Mouse (Mus musculus): Measurements from ENCODE around the gene Layn. TPM values are rescaled to one million over a fixed set of nuclear protein-coding genes. Genes with fewer than 3 reads are reported as not detected.

Layn gene
- polyA plus RNA-seq, 1 experiment from 2014 or later, result 9.9 TPM

- no peaks in the 10 kb centered on the region for H3K9me3 ChIP-seq (replicated peaks)
- 20% methylated on average over 3 of the region's 3 CpGs for WGBS
- H3K27ac ChIP-seq (ENCODE audit: poor library complexity, severe bottlenecking), result peak overlapping the region; percentile 65
- peak overlapping the region; percentile 43; the same call in 1 of the 2 replicates for H3K9ac ChIP-seq
- peaks cover 25% of the 10 kb centered on the region for H3K4me1 ChIP-seq (replicated peaks)
- peaks cover 9% of the 10 kb centered on the region for H3K36me3 ChIP-seq
- H3K4me3 ChIP-seq, result peak overlapping the region; percentile 60
- H3K27me3 ChIP-seq (replicated peaks), result no peaks in the 10 kb centered on the region
- peak; percentile 51; the same call in 1 of the 2 replicates for ATAC-seq (ENCODE audit: insufficient number of reproducible peaks, low FRiP score)
- H3K4me2 ChIP-seq, result peak overlapping the region; percentile 96
Measured at GRCm38 (mm10) chr9:51075780-51076179, 1.1 kb downstream of the Layn start.

- no peak overlapping the region for H3K9ac ChIP-seq
- H3K36me3 ChIP-seq, result peaks cover 9% of the 10 kb centered on the region
- H3K4me2 ChIP-seq, result no peak overlapping the region
- no peaks in the 10 kb centered on the region for H3K27me3 ChIP-seq (replicated peaks)
- WGBS, result 38% methylated on average over 4 of the region's 4 CpGs
- no peak for ATAC-seq (ENCODE audit: insufficient number of reproducible peaks, low FRiP score)
- H3K9me3 ChIP-seq (replicated peaks), result no peaks in the 10 kb centered on the region
- H3K4me1 ChIP-seq (replicated peaks), result peaks cover 33% of the 10 kb centered on the region
- H3K4me3 ChIP-seq, result no peak overlapping the region
- H3K27ac ChIP-seq (ENCODE audit: poor library complexity, severe bottlenecking), result no peak overlapping the region
Measured at GRCm38 (mm10) chr9:51070801-51071200, 6.1 kb downstream of the Layn start.

- no peaks in the 10 kb centered on the region for H3K27me3 ChIP-seq (replicated peaks)
- no peak overlapping the region for H3K27ac ChIP-seq (ENCODE audit: poor library complexity, severe bottlenecking)
- H3K9me3 ChIP-seq (replicated peaks), result no peaks in the 10 kb centered on the region
- WGBS, result 52% methylated on average over 3 of the region's 3 CpGs
- H3K36me3 ChIP-seq, result peaks cover 7% of the 10 kb centered on the region
- no peak for ATAC-seq (ENCODE audit: insufficient number of reproducible peaks, low FRiP score)
- H3K4me1 ChIP-seq (replicated peaks), result peaks cover 32% of the 10 kb centered on the region
- H3K9ac ChIP-seq, result no peak overlapping the region
- no peak overlapping the region for H3K4me2 ChIP-seq
- H3K4me3 ChIP-seq, result no peak overlapping the region
Measured at GRCm38 (mm10) chr9:51068202-51068601, 8.7 kb downstream of the Layn start.

- Histone ChIP-seq H3K9me3 (replicated peaks) (no peaks in the 10 kb centered on the region), H3K36me3 (peaks cover 11% of the 10 kb centered on the region; the same call in 1 of the 2 replicates), H3K4me1 (replicated peaks) (peaks cover 11% of the 10 kb centered on the region), H3K4me2 (no peak within 1 kb of the TSS), H3K4me3 (no peak within 1 kb of the TSS), H3K27me3 (replicated peaks) (no peaks in the 10 kb centered on the region), H3K9ac (no peak within 1 kb of the TSS), H3K27ac (ENCODE audit: poor library complexity, severe bottlenecking) (no peak within 1 kb of the TSS)
- WGBS, result 85% methylated on average over 2 of the region's 2 CpGs
- no peak for ATAC-seq (ENCODE audit: insufficient number of reproducible peaks, low FRiP score)
Measured at GRCm38 (mm10) chr9:51060601-51061000, 16.3 kb downstream of the Layn start, which contains the start of gene Btg4. Gene Btg4, plus strand, starts transcription at chr9:51060901.

GRCm38 (mm10) chr9:51058951-51059521 lies 17.9 kb downstream of the Layn start:
- H3K27ac ChIP-seq (ENCODE audit: poor library complexity, severe bottlenecking), result no peak overlapping the region
- no peak overlapping the region for H3K4me2 ChIP-seq
- H3K9me3 ChIP-seq (replicated peaks), result no peaks in the 10 kb centered on the region
- H3K4me3 ChIP-seq, result no peak overlapping the region
- ATAC-seq (ENCODE audit: insufficient number of reproducible peaks, low FRiP score), result no peak
- no peaks in the 10 kb centered on the region for H3K27me3 ChIP-seq (replicated peaks)
- H3K36me3 ChIP-seq, result 0 out of 2 replicates have a peak, but pooled peaks cover 8% of the 10 kb centered on the region
- 59% methylated on average over 4 of the region's 4 CpGs for WGBS
- peaks cover 7% of the 10 kb centered on the region for H3K4me1 ChIP-seq (replicated peaks)
- H3K9ac ChIP-seq, result no peak overlapping the region

GRCm38 (mm10) chr9:51056360-51057324 lies 20.3 kb downstream of the Layn start:
- no peaks in the 10 kb centered on the region for H3K9me3 ChIP-seq (replicated peaks)
- ATAC-seq (ENCODE audit: insufficient number of reproducible peaks, low FRiP score), result no peak
- H3K4me1 ChIP-seq (replicated peaks), result peaks cover 7% of the 10 kb centered on the region

GRCm38 (mm10) chr9:51052180-51052579 lies 24.7 kb downstream of the Layn start:
- peaks cover 6% of the 10 kb centered on the region for H3K4me1 ChIP-seq (replicated peaks)
- WGBS, result 33% methylated on average over 3 of the region's 3 CpGs
- H3K27ac ChIP-seq (ENCODE audit: poor library complexity, severe bottlenecking), result no peak overlapping the region
- no peak for ATAC-seq (ENCODE audit: insufficient number of reproducible peaks, low FRiP score)
- no peak overlapping the region for H3K4me3 ChIP-seq
- no peak overlapping the region for H3K9ac ChIP-seq
- H3K9me3 ChIP-seq (replicated peaks), result no peaks in the 10 kb centered on the region
- H3K4me2 ChIP-seq, result no peak overlapping the region
- no peaks in the 10 kb centered on the region for H3K27me3 ChIP-seq (replicated peaks)
- no peaks in the 10 kb centered on the region for H3K36me3 ChIP-seq

More at GRCm38 (mm10) chr9:51056360-51057324, 20.3 kb downstream of the Layn start:
- Histone ChIP-seq H3K4me2 (no peak overlapping the region), H3K27ac (ENCODE audit: poor library complexity, severe bottlenecking) (no peak overlapping the region), H3K9ac (no peak overlapping the region), H3K27me3 (replicated peaks) (no peaks in the 10 kb centered on the region), H3K36me3 (0 out of 2 replicates have a peak, but pooled peaks cover 1% of the 10 kb centered on the region), H3K4me3 (no peak overlapping the region)
- WGBS, result 60% methylated on average over 3 of the region's 3 CpGs

- H3K27ac ChIP-seq (ENCODE audit: poor library complexity, severe bottlenecking), result no peak overlapping the region
- ATAC-seq (ENCODE audit: insufficient number of reproducible peaks, low FRiP score), result no peak
- 71% methylated on average over 6 of the region's 6 CpGs for WGBS
- H3K36me3 ChIP-seq, result no peaks in the 10 kb centered on the region
- no peak overlapping the region for H3K4me3 ChIP-seq
- H3K9ac ChIP-seq, result no peak overlapping the region
- H3K9me3 ChIP-seq (replicated peaks), result no peaks in the 10 kb centered on the region
- no peaks in the 10 kb centered on the region for H3K4me1 ChIP-seq (replicated peaks)
- H3K4me2 ChIP-seq, result no peak overlapping the region
- no peaks in the 10 kb centered on the region for H3K27me3 ChIP-seq (replicated peaks)
Measured at GRCm38 (mm10) chr9:51042136-51042535, 34.8 kb downstream of the Layn start.

- Histone ChIP-seq H3K27me3 (replicated peaks) (no peaks in the 10 kb centered on the region), H3K4me3 (no peak overlapping the region), H3K27ac (ENCODE audit: poor library complexity, severe bottlenecking) (no peak overlapping the region), H3K9me3 (replicated peaks) (no peaks in the 10 kb centered on the region), H3K4me2 (no peak overlapping the region), H3K4me1 (replicated peaks) (no peaks in the 10 kb centered on the region), H3K36me3 (no peaks in the 10 kb centered on the region), H3K9ac (no peak overlapping the region)
- WGBS, result 86% methylated on average over 7 of the region's 7 CpGs
- ATAC-seq (ENCODE audit: insufficient number of reproducible peaks, low FRiP score), result no peak
Measured at GRCm38 (mm10) chr9:51041491-51041980, 35.4 kb downstream of the Layn start.

GRCm38 (mm10) chr9:51032785-51033529 lies 43.9 kb downstream of the Layn start:
- Histone ChIP-seq H3K27me3 (replicated peaks) (no peaks in the 10 kb centered on the region), H3K4me1 (replicated peaks) (peaks cover 5% of the 10 kb centered on the region; the same call in 1 of the 2 replicates), H3K9me3 (replicated peaks) (no peaks in the 10 kb centered on the region), H3K4me2 (no peak overlapping the region), H3K27ac (ENCODE audit: poor library complexity, severe bottlenecking) (no peak overlapping the region), H3K36me3 (no peaks in the 10 kb centered on the region), H3K4me3 (no peak overlapping the region), H3K9ac (no peak overlapping the region)
- 79% methylated on average over 3 of the region's 3 CpGs for WGBS
- no peak for ATAC-seq (ENCODE audit: insufficient number of reproducible peaks, low FRiP score)

All from heart, embryonic 12.5 days (tissue).